ENCODE assay signal across 24 mouse cellular contexts in the genomic region with DNA sequence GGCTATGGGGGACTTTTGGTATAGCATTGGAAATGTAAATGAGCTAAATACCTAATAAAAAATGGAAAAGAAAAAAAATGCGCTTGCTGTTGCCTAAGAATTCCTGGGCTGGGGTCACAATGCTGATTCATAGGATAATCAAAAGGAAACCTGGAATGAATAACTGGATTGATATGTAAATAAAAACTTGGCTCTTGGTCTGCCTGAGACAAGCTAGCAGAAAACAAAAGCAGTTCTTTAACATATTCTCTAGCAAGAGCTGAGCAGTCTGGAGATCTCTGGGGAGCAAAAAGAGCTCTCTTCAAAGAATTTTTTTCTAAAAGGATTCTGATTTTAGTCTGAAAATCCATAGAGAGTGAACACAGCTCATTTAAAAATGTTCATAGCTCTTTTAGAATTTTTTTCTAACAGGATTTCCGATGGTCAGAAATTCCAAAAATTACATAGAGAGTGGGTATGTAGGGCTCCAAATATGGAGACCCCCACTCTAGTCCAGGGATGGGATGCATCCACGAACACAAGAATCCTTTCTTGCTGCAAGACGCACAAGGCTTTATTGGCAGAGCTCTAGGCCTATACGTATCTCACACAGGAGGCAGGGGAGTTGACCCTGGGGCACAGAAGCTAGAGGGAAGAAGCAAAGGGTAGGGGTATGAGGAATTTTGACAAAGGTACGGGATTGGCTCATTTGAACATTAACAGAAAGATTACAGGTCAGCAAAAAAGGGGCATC.
DNase-seq lines count a peak whose midpoint lies in the region; ATAC-seq and TF ChIP-seq lines count a peak whose summit lies in the region.
"Had no signal": no experiment of that assay in that cellular context is flagged by ENCODE, and none has a peak within 500 bp of the region (broad histone marks: within the 10 kb centered on the region; RNA-seq: fewer than 3 reads in every experiment).

No protein-coding gene starts in this region.

- H3K9ac ChIP-seq in forebrain, embryonic 15.5 days (replicated peaks) = no peak overlapping the region
- H3K9ac ChIP-seq in forebrain, embryonic 13.5 days = no peak overlapping the region
- H3K9ac ChIP-seq in midbrain, embryonic 13.5 days (replicated peaks) = no peak overlapping the region
- H3K9ac ChIP-seq in ES-E14 (ENCODE audit: insufficient read depth, low read depth, low read length, poor library complexity, severe bottlenecking) = no peak overlapping the region
- H3K9ac ChIP-seq: embryonic facial prominence, embryonic 13.5 days; hindbrain, embryonic 12.5 days had no signal

- H3K9me3 ChIP-seq in forebrain, embryonic 15.5 days = no peaks in the 10 kb centered on the region
- H3K9me3 ChIP-seq in forebrain, embryonic 13.5 days (replicated peaks) = no peaks in the 10 kb centered on the region
- no peaks in the 10 kb centered on the region for H3K9me3 ChIP-seq in midbrain, embryonic 13.5 days
- H3K9me3 ChIP-seq in midbrain, embryonic 10.5 days (replicated peaks) = no peaks in the 10 kb centered on the region
- no peaks in the 10 kb centered on the region for H3K9me3 ChIP-seq in ES-E14 (ENCODE audit: control insufficient read depth, insufficient read depth, low read depth, low read length)
- H3K9me3 ChIP-seq: embryonic facial prominence, embryonic 13.5 days; heart, embryonic 10.5 days; hindbrain, embryonic 12.5 days had no signal

- no peak overlapping the region for H3K27ac ChIP-seq in forebrain, embryonic 15.5 days (replicated peaks)
- H3K27ac ChIP-seq in forebrain, embryonic 13.5 days = no peak overlapping the region
- no peak overlapping the region for H3K27ac ChIP-seq in midbrain, embryonic 13.5 days
- no peak overlapping the region for H3K27ac ChIP-seq in midbrain, embryonic 10.5 days (replicated peaks)
- peak overlapping the region; percentile 91 for H3K27ac ChIP-seq in ES-E14 (ENCODE audit: insufficient read depth, low read depth, low read length, poor library complexity, severe bottlenecking)
- H3K27ac ChIP-seq: embryonic facial prominence, embryonic 13.5 days; heart, embryonic 10.5 days; hindbrain, embryonic 12.5 days had no signal

- in situ Hi-C loops in ES-E14 (cut with MboI; ENCODE audit: low sequenced_read_pairs in 2 of 2, unreplicated experiment in 2 of 2) = no loop called here

- H3K36me3 ChIP-seq in forebrain, embryonic 15.5 days = no peaks in the 10 kb centered on the region
- H3K36me3 ChIP-seq in forebrain, embryonic 13.5 days (ENCODE audit: poor library complexity, severe bottlenecking) = no peaks in the 10 kb centered on the region
- H3K36me3 ChIP-seq in midbrain, embryonic 13.5 days = no peaks in the 10 kb centered on the region
- no peaks in the 10 kb centered on the region for H3K36me3 ChIP-seq in midbrain, embryonic 10.5 days
- H3K36me3 ChIP-seq in ES-E14 (ENCODE audit: control insufficient read depth, insufficient read depth, low read length, poor library complexity, severe bottlenecking) = no peaks in the 10 kb centered on the region
- H3K36me3 ChIP-seq: embryonic facial prominence, embryonic 13.5 days; heart, embryonic 10.5 days; hindbrain, embryonic 12.5 days had no signal

- no peak overlapping the region for H3K4me2 ChIP-seq in forebrain, embryonic 15.5 days (replicated peaks)
- H3K4me2 ChIP-seq in forebrain, embryonic 13.5 days = no peak overlapping the region
- no peak overlapping the region for H3K4me2 ChIP-seq in midbrain, embryonic 13.5 days (replicated peaks)
- H3K4me2 ChIP-seq: embryonic facial prominence, embryonic 13.5 days; hindbrain, embryonic 12.5 days had no signal

- no peak overlapping the region for H3K4me3 ChIP-seq in forebrain, embryonic 15.5 days
- no peak overlapping the region for H3K4me3 ChIP-seq in forebrain, embryonic 13.5 days
- H3K4me3 ChIP-seq in midbrain, embryonic 13.5 days (replicated peaks) = no peak overlapping the region
- H3K4me3 ChIP-seq in midbrain, embryonic 10.5 days = no peak overlapping the region
- no peak overlapping the region for H3K4me3 ChIP-seq in ES-E14 (ENCODE audit: insufficient read depth in 1 of 2, low read depth in 1 of 2, low read length in 2 of 2, poor library complexity in 1 of 2, severe bottlenecking in 1 of 2)
- H3K4me3 ChIP-seq: embryonic facial prominence, embryonic 13.5 days; heart, embryonic 10.5 days; hindbrain, embryonic 12.5 days had no signal

- WGBS in forebrain, embryonic 15.5 days = 61% methylated on average over 6 of the region's 6 CpGs
- WGBS in forebrain, embryonic 13.5 days = 60% methylated on average over 6 of the region's 6 CpGs
- 60% methylated on average over 6 of the region's 6 CpGs for WGBS in midbrain, embryonic 13.5 days
- WGBS in midbrain, embryonic 10.5 days = 86% methylated on average over 6 of the region's 6 CpGs

- H3K27me3 ChIP-seq in forebrain, embryonic 15.5 days = no peaks in the 10 kb centered on the region
- H3K27me3 ChIP-seq in forebrain, embryonic 13.5 days = no peaks in the 10 kb centered on the region
- H3K27me3 ChIP-seq in midbrain, embryonic 13.5 days = no peaks in the 10 kb centered on the region
- no peaks in the 10 kb centered on the region for H3K27me3 ChIP-seq in midbrain, embryonic 10.5 days (ENCODE audit: low read depth, poor library complexity, severe bottlenecking)
- H3K27me3 ChIP-seq: CH12.LX; embryonic facial prominence, embryonic 13.5 days; hindbrain, embryonic 12.5 days; Patski had no signal

- DNase-seq in midbrain, embryonic 10.5 days (ENCODE audit: low spot score) = no peak
- no peak for DNase-seq in ES-E14 (ENCODE audit: low read depth, low spot score)
- peak; percentile 2 for DNase-seq in brain, adult 2 months (ENCODE audit: low read depth, low spot score)
- no peak for DNase-seq in kidney, postnatal 10 days
- DNase-seq: adrenal gland, adult 8-10 months; adrenal gland, postnatal 36 days; cerebellum, adult 11-12 months; cerebellum, adult 9-10 months; cerebellum, postnatal 25 days; heart, adult 18-20 months; heart, postnatal 10 days; heart, postnatal 4 days had no signal

- 0 out of 2 replicates have a peak, but pooled peaks have one; percentile 23 for ATAC-seq in forebrain, embryonic 15.5 days (replicated peaks)
- ATAC-seq in forebrain, embryonic 13.5 days = no peak
- peak; percentile 68 for ATAC-seq in midbrain, embryonic 13.5 days
- ATAC-seq in monocyte, adult 5-6 weeks (replicated peaks; ENCODE audit: insufficient number of reproducible peaks, low FRiP score, low TSS enrichment, poor library complexity, severe bottlenecking) = no peak
- ATAC-seq: hindbrain, embryonic 16.5 days; inflammation-experienced regulatory T-cells, adult 6 months; intestine, postnatal 0 days; Patski had no signal

- no peaks in the 10 kb centered on the region for H3K4me1 ChIP-seq in forebrain, embryonic 15.5 days
- no peaks in the 10 kb centered on the region for H3K4me1 ChIP-seq in forebrain, embryonic 13.5 days
- H3K4me1 ChIP-seq in midbrain, embryonic 13.5 days (replicated peaks) = no peaks in the 10 kb centered on the region
- H3K4me1 ChIP-seq in midbrain, embryonic 10.5 days = no peaks in the 10 kb centered on the region
- peaks cover 3 to 4% of the 10 kb centered on the region in 2 experiments; a peak in 2 of 4 replicates for H3K4me1 ChIP-seq in ES-E14 (ENCODE audit: control insufficient read depth in 2 of 2, insufficient read depth in 2 of 2, low read length in 2 of 2, poor library complexity in 1 of 2)
- H3K4me1 ChIP-seq: embryonic facial prominence, embryonic 13.5 days; heart, embryonic 10.5 days; hindbrain, embryonic 12.5 days had no signal

TF ChIP-seq in ES-E14, 5 proteins besides CTCF, POLR2A, EP300 and RAD21:
- no peak for TF ChIP-seq CHD2 (IDR thresholded peaks at IDR 0.05; ENCODE audit: low read depth, low read length)
- TF ChIP-seq HCFC1 (IDR thresholded peaks at IDR 0.05; ENCODE audit: borderline replicate concordance, insufficient read depth, low read length) = no peak
- TF ChIP-seq MAFK (IDR thresholded peaks at IDR 0.05; ENCODE audit: insufficient read depth, low read depth, low read length) = no peak
- no peak for TF ChIP-seq ZNF384 (IDR thresholded peaks at IDR 0.05; ENCODE audit: low read depth, low read length)

Comparison
In these comparisons a context has a peak if more than half of its experiments do, and no peak if none do; other contexts are left out.
1. ATAC-seq: peak in forebrain, embryonic 15.5 days (single experiment) and midbrain, embryonic 13.5 days (single experiment); none in forebrain, embryonic 13.5 days (single experiment) and monocyte, adult 5-6 weeks (single experiment).